Mouse (Mus musculus): ENCODE results near the gene Lst1. TPM values are rescaled to one million over a fixed set of nuclear protein-coding genes. Genes with fewer than 3 reads are reported as not detected.

Gene Lst1
- polyA plus RNA-seq (2017; shearing (Covaris generic)) = 8.7 TPM

DNA sequence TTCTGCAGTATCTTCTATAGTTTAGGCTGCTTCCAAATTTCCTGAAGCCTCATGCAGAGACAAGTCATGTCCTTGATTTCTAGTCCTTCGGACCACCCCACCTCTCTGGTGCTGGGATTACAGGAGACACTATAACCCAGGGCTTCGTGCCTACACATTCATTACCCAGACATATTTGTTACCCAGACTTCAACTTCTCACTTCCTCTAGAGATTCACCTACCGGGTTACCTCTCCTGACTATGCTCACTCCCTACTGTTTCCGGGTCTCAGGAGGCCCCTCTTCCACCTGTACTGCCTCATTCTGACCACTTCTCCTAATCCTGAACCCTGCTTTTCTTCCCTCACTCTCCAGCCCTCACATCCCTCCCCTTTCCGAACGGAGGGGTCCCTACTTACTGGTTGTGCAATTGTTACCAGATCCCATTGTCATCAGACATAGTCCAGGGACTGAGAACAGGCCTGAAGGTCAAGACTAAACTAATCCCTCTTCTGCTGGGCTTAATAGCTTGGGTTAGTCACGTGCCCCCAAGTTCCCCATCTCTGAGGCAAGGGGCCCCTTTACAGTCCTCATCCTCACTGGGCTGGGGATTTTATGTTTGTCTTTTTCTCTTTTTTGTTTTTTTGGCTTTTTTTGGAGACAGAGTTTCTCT is at the start of gene Lst1:
TSS of gene Lst1 (minus strand) at position 481 of the 652 bp plus-strand sequence.

DNA sequence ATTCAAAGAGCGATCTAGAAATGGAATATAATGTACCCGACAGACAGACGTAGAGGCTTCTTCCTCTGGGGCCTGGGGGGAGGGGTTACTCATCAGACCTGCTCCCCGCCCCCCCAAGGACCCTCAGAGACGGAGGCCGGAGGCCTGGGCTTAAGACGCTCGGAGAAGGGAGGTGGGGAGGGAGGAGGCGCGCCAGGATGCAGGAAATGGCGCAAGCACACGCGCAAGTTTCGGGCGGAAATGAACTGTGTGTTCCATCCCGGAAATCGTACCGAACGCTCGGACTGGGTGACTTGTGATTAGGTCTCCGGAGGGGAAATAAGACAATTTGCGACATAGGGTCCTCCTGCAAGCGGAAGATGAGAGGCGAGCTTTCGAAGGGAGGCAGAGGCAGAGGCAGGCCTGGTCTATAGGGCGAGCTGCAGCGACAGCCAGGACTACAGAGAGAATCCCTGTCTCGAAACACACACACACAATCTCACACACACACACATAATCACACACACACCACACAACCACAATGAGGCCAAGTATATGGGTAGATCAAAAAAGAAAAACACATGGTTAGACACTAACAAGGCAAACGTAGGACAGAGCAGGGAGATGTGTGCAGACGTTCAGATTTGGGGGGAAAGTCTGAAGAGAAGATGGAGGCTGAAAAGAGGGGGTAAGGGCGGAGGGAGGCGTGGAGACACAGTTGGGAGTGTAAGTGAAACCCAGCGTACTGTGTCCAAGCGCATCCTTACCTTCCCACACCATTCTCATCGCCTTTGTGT is 47.6 kb upstream of the Lst1 start, which contains the start of gene Nfkbil1:
TSS of gene Nfkbil1 (minus strand) at position 179 of the 776 bp plus-strand sequence.

DNA sequence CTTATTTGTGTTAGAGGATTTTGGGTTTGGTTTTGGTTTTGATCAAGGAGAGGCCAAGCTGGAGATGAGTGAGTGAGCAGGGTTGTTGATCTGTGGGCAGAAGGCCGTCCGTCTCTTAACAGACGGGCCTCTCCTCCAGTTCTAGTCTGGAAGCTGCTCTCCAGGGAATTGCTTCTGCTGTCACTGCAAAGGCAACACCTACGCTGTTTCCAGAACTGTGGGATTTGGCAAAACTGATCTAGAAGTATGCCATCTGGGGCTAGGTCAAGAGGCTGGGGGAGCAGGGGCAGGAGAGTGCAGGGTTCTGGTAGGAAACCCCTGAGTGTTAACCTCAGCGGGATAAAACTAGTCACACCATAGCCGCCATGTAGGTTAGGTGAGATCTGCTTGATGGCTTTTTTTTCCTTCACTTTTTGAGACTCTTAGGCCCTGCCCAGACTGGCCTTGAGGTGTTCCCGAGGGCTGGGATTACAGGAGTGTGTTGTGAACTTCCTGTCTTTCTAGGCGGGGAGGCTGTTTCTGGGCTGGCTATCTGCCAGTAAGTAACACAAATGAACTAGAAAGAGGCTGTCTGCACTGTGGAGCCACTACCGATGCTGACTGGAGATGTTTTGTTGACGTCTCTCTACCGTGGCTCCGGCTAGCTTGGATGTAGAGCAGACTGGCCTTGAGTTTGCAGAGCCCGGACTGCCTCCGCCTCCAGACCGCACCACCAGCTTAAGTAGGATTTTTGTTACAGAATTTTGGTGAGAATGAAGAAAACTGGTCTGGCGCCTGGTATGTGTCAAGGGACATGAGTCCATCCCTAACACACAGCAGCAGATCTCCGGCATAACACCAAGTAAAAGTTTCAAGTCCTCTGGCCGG is 45.1 kb upstream of the Lst1 start, which contains the start of gene Atp6v1g2:
TSS of gene Atp6v1g2 (plus strand) at position 547 of the 867 bp plus-strand sequence.

GRCm38 (mm10) chr17:35220156-35220952 is 32.1 kb upstream of the Lst1 start, which contains the start of gene Gm16181:
TSS of gene Gm16181 (plus strand) at chr17:35220834.

GRCm38 (mm10) chr17:35204494-35205379 is 16.5 kb upstream of the Lst1 start, which contains the start of gene Lta:
TSS of gene Lta (minus strand) at chr17:35205351.

DNA sequence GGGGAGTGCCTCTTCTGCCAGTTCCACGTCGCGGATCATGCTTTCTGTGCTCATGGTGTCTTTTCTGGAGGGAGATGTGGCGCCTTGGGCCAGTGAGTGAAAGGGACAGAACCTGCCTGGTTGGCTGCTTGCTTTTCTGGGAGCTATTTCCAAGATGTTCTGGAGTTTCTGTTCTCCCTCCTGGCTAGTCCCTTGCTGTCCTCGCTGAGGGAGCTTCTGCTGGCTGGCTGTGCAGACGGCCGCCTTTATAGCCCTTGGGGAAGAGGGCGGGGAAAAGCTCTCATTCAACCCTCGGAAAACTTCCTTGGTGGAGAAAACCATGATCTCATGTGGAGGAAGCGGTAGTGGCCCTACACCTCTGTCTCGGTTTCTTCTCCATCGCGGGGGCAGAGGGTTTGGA is 13.5 kb upstream of the Lst1 start, which contains the start of gene Tnf:
TSS of gene Tnf (minus strand) at position 221 of the 400 bp plus-strand sequence.

DNA sequence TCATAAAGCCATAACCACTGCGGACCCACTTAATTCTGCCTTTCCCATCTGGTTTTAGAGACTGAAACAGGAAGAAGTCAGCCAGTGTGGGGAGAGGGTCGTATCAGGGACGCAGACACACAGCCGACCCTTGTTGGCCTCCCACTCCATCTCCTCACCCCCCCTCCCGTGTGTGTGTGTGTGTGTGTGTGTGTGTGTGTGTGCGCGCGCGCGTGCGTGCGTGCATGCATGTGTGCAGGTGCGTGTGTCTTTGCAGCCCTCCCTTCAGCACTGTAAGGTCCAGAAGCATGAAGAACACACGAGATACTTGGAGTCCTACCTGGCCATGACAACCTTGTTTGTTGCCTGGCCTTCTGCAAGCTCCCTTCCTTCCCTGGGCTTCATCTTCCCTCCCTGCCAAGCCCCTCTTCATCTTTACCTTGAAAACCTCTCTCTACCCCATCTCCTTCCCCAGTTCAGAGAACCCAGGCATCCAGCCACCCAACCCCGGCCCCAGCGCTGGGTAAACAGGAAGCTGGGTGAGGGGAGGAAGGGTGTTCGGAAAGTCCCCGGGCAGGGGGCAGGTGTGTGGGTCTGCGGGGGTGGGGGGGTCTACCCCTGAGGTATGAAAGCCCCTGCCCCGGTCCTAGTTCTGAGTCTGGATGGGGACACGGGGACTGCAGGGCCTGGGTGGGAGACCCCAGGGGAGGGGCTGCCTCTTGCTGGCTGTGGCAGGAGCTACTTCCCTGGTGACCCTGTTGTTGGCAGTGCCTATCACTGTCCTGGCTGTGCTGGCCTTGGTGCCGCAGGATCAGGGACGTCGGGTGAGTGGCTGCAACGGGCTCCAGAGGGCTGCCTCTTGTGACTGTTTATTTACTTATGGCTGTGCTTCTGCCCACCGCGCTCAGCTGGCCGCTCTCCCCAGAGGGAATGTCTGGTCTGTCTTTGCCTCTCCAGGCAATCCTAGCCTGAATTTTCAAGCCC is 5.9 kb upstream of the Lst1 start, which contains the start of gene Ltb:
TSS of gene Ltb (plus strand) at position 559 of the 963 bp plus-strand sequence.

GRCm38 (mm10) chr17:35175968-35176367 is 12.3 kb downstream of the Lst1 start, which contains the start of gene Aif1:
TSS of gene Aif1 (minus strand) at chr17:35176068.

GRCm38 (mm10) chr17:35164568-35165450 is 23.4 kb downstream of the Lst1 start, which contains the start of gene Prrc2a:
TSS of gene Prrc2a (minus strand) at chr17:35164897.

Other genes starting within 250 kb of the Lst1 start
- 15.6 TPM for gene Hspa1b, start 229.2 kb downstream of the Lst1 start, polyA plus RNA-seq (2017; shearing (Covaris generic))
- not detected for gene Gm20481, start 218.5 kb downstream of the Lst1 start, polyA plus RNA-seq (2017; shearing (Covaris generic))
- gene Hspa1a, start 216.3 kb downstream of the Lst1 start, polyA plus RNA-seq (2017; shearing (Covaris generic)) = 2.8 TPM
- not detected for gene Hspa1l, start 215.7 kb downstream of the Lst1 start, polyA plus RNA-seq (2017; shearing (Covaris generic))
- gene Lsm2, start 206.6 kb downstream of the Lst1 start, polyA plus RNA-seq (2017; shearing (Covaris generic)) = 81.8 TPM
- gene Vars, start 187.5 kb downstream of the Lst1 start, polyA plus RNA-seq (2017; shearing (Covaris generic)) = 174 TPM
- gene Vwa7, start 171.9 kb downstream of the Lst1 start, polyA plus RNA-seq (2017; shearing (Covaris generic)) = 0.18 TPM
- 0.81 TPM for gene Sapcd1, start 160.4 kb downstream of the Lst1 start, polyA plus RNA-seq (2017; shearing (Covaris generic))
- gene Msh5, start 141.7 kb downstream of the Lst1 start, polyA plus RNA-seq (2017; shearing (Covaris generic)) = 1.2 TPM
- gene Clic1, start 138.5 kb downstream of the Lst1 start, polyA plus RNA-seq (2017; shearing (Covaris generic)) = 479 TPM
- 1.2 TPM for gene Ddah2, start 129.4 kb downstream of the Lst1 start, polyA plus RNA-seq (2017; shearing (Covaris generic))
- not detected for gene Ly6g6c, start 123.1 kb downstream of the Lst1 start, polyA plus RNA-seq (2017; shearing (Covaris generic))
- gene Mpig6b, start 122.3 kb downstream of the Lst1 start, polyA plus RNA-seq (2017; shearing (Covaris generic)) = not detected
- gene Ly6g6e, start 111.5 kb downstream of the Lst1 start, polyA plus RNA-seq (2017; shearing (Covaris generic)) = not detected
- not detected for gene Ly6g6d, start 110.4 kb downstream of the Lst1 start, polyA plus RNA-seq (2017; shearing (Covaris generic))
- gene Ly6g6f, start 102.8 kb downstream of the Lst1 start, polyA plus RNA-seq (2017; shearing (Covaris generic)) = not detected
- 66.3 TPM for gene Abhd16a, start 99.2 kb downstream of the Lst1 start, polyA plus RNA-seq (2017; shearing (Covaris generic))
- not detected for gene Ly6g5c, start 80.2 kb downstream of the Lst1 start, polyA plus RNA-seq (2017; shearing (Covaris generic))
- gene Ly6g5b, start 73.0 kb downstream of the Lst1 start, polyA plus RNA-seq (2017; shearing (Covaris generic)) = 1.1 TPM
- 52.4 TPM for gene Gpank1, start 67.0 kb downstream of the Lst1 start, polyA plus RNA-seq (2017; shearing (Covaris generic))
- gene Csnk2b, start 66.4 kb downstream of the Lst1 start, polyA plus RNA-seq (2017; shearing (Covaris generic)) = 244 TPM
- gene D17H6S53E, start 62.1 kb downstream of the Lst1 start, polyA plus RNA-seq (2017; shearing (Covaris generic)) = 3.3 TPM
- not detected for gene Apom, start 56.4 kb downstream of the Lst1 start, polyA plus RNA-seq (2017; shearing (Covaris generic))
- 57.1 TPM for gene Bag6, start 53.3 kb downstream of the Lst1 start, polyA plus RNA-seq (2017; shearing (Covaris generic))
- 26.9 TPM for gene Prrc2a, start 23.5 kb downstream of the Lst1 start, polyA plus RNA-seq (2017; shearing (Covaris generic))
- 2.2 TPM for gene Aif1, start 12.4 kb downstream of the Lst1 start, polyA plus RNA-seq (2017; shearing (Covaris generic))
- gene Ltb, start 6.0 kb upstream of the Lst1 start, polyA plus RNA-seq (2017; shearing (Covaris generic)) = 2,032 TPM
- 40.7 TPM for gene Tnf, start 13.6 kb upstream of the Lst1 start, polyA plus RNA-seq (2017; shearing (Covaris generic))
- gene Lta, start 16.9 kb upstream of the Lst1 start, polyA plus RNA-seq (2017; shearing (Covaris generic)) = 158 TPM
- 1.4 TPM for gene Gm16181, start 32.4 kb upstream of the Lst1 start, polyA plus RNA-seq (2017; shearing (Covaris generic))
- gene Atp6v1g2, start 45.2 kb upstream of the Lst1 start, polyA plus RNA-seq (2017; shearing (Covaris generic)) = 5.4 TPM
- gene Nfkbil1, start 47.4 kb upstream of the Lst1 start, polyA plus RNA-seq (2017; shearing (Covaris generic)) = 22.3 TPM
- 249 TPM for gene Ddx39b, start 53.3 kb upstream of the Lst1 start, polyA plus RNA-seq (2017; shearing (Covaris generic))
- 5,785 TPM for gene H2-D1, start 74.3 kb upstream of the Lst1 start, polyA plus RNA-seq (2017; shearing (Covaris generic))
- 0.17 TPM for gene H2-Q1, start 132.0 kb upstream of the Lst1 start, polyA plus RNA-seq (2017; shearing (Covaris generic))
- gene H2-Q2, start 153.8 kb upstream of the Lst1 start, polyA plus RNA-seq (2017; shearing (Covaris generic)) = 12.5 TPM
- gene H2-Q4, start 191.2 kb upstream of the Lst1 start, polyA plus RNA-seq (2017; shearing (Covaris generic)) = 40.5 TPM
- 632 TPM for gene H2-Q6, start 236.4 kb upstream of the Lst1 start, polyA plus RNA-seq (2017; shearing (Covaris generic))